Mouse (Mus musculus) stomach, postnatal 0 days (tissue): ENCODE measurements around the gene 2310022A10Rik.

Experiments used
- CTCF ChIP-seq: IDR thresholded peaks from 2 replicates; pipeline ENCODE4 v1.5.1; 2016; ENCODE audit warnings: antibody characterized with exemption, low read depth, mild to moderate bottlenecking, moderate library complexity
- EP300 ChIP-seq: optimal IDR thresholded peaks from 2 replicates; pipeline ENCODE3; 2016; ENCODE audit warnings: antibody characterized with exemption

- TF ChIP-seq EP300 (no peak), CTCF (no peak)
These were observed 7.9 kb downstream of the 2310022A10Rik start for GRCm38 (mm10) chr7:27560978-27561377.
